Mouse (Mus musculus) lung, adult 2 months (tissue): ENCODE measurements around the gene Rhof. TPM values are rescaled to one million over a fixed set of nuclear protein-coding genes. Genes with fewer than 3 reads are reported as not detected.

Experiments used
- DNase-seq: peaks from one replicate; pipeline ENCODE4 v3.0.0; 2022
- H3K4me1 ChIP-seq: fragments of 200-500 bp; 2 replicates; pipeline ENCODE4 v1.6.1; 2011; ENCODE audit warnings: low read length; ENCODE audit not compliant: control insufficient read depth, insufficient read depth
- H3K4me3 ChIP-seq: fragments of 200-500 bp; replicated peaks from 2 replicates; pipeline ENCODE3; 2011; ENCODE audit warnings: low read depth, mild to moderate bottlenecking, control low read depth, low read length; ENCODE audit errors: extremely low read depth
- CTCF ChIP-seq: fragments of 200-500 bp; IDR thresholded peaks from 2 replicates; pipeline ENCODE4 v1.5.1; 2011; ENCODE audit warnings: mild to moderate bottlenecking, low read length, control low read depth; ENCODE audit not compliant: insufficient read depth
- POLR2A ChIP-seq: fragments of 200-500 bp; IDR thresholded peaks from 2 replicates; pipeline ENCODE4 v1.6.1; 2011; ENCODE audit warnings: low read depth, mild to moderate bottlenecking, control low read depth, low read length, borderline replicate concordance; ENCODE audit errors: extremely low read depth
- WGBS: fragments of 180-500 bp; shearing (Covaris S2); methylation state at CpG from one replicate; pipeline ENCODE4 v1.1.7; 2018; 5-methylcytosine and 5-hydroxymethylcytosine counted together
- polyA plus RNA-seq: library from polyadenylated mRNA; depleted of rRNA; stranded (reverse); fragments of >200 nt; gene quantifications from 2 replicates; pipeline ENCODE4 v1.2.3, GENCODE M21; 2012

Rhof gene
- polyA plus RNA-seq, 1 experiment, result 10.8 TPM

DNA sequence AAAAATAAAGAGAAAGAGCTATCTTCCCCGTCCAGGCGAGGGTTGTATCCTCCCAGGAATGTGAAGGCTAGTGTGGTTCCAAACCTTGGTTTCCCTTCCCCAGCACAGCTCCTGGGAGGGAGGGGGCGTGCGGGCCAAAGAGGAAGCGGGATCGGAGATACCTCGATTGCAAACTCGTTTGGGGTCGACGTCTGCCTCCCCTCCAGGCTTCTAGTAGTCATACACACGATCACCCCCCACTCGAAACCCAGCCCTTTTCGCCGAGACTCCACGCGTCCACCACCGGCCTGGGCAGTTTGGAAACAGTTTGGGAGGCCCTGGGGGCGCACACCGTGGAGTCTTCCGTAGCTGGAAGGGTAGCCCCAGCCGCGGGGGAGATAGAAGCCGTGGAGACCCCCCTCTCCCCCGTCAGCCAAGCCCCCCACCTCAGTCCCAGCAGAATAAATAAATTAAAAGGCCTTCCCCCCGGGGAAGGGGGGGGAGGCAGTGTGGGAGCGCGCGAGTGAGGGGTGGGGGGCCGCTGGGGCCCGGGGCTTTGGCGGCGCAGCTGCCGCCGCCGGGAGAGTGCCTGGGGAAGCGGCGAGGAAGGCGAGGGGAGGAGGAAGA, 9.2 kb upstream of the Rhof start:
- H3K4me3 ChIP-seq, result peak overlapping the region; percentile 66
- TF ChIP-seq POLR2A (peak; percentile 11; the same call in 1 of the 2 replicates), CTCF (no peak)
- under 1% methylated on average over 37 of the region's 38 CpGs for WGBS
- DNase-seq, result peak; percentile 78
- peaks cover 12% of the 10 kb centered on the region for H3K4me1 ChIP-seq

DNA sequence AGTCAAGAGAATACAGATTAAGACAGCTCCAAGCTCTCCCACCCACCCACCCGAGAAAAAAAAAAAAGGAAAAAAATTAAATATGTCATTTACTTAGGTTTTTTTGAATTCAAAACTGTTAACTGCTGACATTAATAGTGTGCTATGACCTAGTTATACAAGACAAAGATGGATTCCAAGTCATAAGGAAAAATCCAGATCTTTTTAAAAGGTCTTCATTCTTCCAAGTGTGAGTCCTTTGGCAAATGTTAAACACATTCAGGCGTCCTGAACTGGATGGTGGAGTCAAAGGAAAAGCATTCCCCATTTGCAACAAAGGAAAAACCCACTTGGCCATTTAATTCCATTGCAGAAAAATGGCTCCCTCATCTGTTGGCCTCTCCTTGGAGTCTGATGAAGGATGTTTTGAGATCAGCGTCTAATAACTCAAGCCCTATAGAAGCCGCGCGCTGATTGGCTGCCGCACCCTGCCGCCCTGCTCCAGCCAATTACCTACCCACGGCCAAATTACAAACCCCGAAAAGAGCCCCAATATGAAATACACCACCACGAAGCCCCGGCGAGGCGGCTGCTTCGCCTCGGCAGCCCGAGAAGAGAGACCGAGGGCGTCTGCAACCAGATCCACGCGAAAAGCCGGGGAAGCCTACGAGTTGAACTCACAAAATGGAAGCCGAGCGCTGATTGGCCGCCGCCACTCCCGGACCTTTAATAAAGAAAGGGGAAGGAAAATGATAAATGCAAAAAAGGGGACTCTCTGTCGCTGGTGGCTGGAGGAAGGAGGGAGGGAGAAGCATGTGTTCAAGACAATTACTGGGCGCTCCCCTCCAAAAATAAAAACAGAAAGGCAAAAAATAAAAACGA, 8.4 kb upstream of the Rhof start:
- Histone ChIP-seq H3K4me1 (peaks cover 15% of the 10 kb centered on the region), H3K4me3 (peak overlapping the region; percentile 71)
- peak; percentile 94 for DNase-seq
- under 1% methylated on average over 31 of the region's 31 CpGs for WGBS
- TF ChIP-seq POLR2A (peak; percentile 52), CTCF (no peak)

DNA sequence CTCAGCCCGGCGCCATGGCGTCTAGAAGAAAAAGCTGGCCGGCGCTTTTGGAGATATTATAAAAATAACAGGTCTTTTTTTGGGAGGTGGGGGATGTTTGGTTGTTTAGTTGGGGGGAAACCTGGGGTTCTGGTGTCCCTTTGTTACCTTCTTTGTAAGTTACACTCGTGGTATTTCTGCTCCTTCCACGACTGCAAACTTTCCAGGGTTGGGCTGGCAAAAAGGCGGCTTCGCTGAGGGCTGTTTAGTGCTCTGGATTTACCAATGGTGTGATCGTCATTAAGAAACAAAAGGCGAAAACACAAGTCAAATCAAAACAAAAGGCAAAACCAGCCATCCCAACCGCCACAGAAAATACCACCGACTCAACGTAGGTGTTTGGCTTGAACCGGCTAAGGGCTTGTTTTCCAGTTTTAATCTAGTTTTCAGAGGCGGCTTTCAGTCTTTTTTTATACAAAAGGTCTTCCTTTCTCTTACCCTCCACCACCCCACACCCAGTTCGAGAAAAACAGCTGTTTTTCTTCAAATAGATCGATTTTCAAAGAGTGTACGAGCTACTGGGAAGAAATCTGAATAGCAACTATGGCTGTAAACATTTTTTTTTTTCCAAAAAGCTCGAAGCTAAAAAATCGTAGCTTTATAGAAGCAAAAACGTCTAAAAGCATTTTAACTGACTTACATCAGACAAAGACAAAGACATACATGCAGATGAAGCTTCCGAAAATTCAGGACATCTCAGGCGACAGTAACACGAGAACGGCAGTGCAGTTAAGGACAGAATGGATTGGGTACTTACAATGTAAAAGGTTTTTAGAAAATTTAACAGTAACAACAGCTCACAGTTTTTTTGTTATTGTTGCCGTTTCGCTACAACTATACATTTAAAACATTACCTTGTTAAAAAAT, 7.5 kb upstream of the Rhof start:
- WGBS, result 2% methylated on average over 28 of the region's 28 CpGs
- TF ChIP-seq CTCF (no peak), POLR2A (no peak)
- Histone ChIP-seq H3K4me3 (peak overlapping the region; percentile 69), H3K4me1 (peaks cover 18% of the 10 kb centered on the region)
- DNase-seq, result peak; percentile 60

DNA sequence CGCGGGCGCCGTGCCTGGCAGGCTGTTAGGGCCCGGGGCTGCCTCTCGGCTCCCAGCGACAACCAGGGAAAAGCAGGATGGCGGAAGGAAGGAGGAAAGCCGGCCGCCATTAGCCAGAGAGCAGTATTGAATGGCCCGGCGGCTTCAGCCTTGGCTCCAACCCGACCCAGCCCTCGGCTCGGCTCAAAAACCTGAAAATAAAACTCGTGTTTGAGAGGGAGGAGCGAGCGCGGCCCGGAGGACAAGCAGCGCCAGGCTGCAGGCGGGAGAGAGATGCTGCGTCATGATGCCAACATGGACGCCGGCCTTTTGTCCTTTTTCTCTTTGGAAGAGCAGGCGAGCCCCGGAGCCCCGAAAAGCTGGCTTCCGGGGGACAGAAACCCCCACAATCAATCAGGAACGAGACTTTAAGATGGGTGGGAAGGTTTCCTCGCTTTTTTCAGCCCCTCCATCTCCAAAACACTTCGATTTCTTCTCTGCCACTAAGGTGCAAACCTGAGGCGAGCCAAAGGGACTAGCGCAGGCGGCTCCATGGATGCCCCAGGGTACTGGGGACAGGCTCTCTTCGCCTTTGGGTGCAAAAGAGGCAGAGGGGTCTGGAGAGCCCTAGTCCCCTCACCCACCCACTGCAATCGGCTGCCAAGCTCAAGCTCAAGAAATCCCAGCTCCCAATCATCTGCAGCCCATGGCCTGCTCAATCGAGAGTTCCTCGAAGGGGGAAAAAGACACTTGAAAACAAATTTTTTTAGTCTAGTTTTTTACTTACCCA, 6.6 kb upstream of the Rhof start:
- Histone ChIP-seq H3K4me3 (peak overlapping the region; percentile 69), H3K4me1 (peaks cover 17% of the 10 kb centered on the region)
- peak; percentile 80; the same call in 1 of the 2 replicates for TF ChIP-seq POLR2A
- no peak for TF ChIP-seq CTCF
- peak; percentile 85 for DNase-seq
- under 1% methylated on average over 39 of the region's 39 CpGs for WGBS

DNA sequence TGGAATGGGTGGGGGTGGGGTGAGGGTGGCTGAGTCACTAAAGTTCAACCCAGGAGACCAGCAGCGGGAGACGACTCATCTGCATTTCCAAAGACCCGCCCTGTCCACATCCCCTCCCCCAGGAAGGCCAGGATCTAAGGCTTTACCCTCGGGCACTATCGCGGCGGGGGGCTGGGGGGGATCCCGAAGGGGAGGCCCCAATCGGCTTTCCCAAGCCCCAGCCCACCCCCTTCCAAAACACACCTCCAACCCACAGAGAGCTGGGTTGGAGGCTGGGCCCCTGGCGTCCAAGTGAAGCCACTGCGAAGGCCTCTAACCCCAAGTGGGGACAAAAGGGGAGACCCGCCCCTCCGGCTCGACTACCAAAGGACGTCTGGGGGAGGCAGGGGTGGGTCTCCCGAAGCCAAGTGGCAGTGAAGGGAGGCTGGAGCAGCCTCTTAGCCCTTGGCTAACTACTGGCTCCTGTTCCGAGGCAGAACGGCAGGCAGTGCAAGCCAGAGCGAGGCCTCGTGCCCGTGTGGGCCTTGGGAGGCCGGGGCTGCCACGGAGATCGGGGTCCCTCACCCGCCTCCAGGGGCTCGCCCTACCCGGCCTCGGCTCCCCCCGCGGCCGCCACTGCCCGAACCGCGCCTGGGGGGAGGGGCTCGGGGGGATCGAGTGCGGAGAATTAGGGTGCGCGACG, 5.9 kb upstream of the Rhof start:
- WGBS, result 1% methylated on average over 40 of the region's 40 CpGs

GRCm38 (mm10) chr5:123137910-123138229, 5.4 kb upstream of the Rhof start:
- Histone ChIP-seq H3K4me3 (peak overlapping the region; percentile 35), H3K4me1 (peaks cover 18% of the 10 kb centered on the region)
- TF ChIP-seq POLR2A (no peak; the same call in 1 of the 2 replicates), CTCF (no peak)
- DNase-seq, result no peak
- 3% methylated on average over 6 of the region's 6 CpGs for WGBS

More for the DNA sequence above, 5.9 kb upstream of the Rhof start:
- DNase-seq, result peak; percentile 78
- peaks cover 14% of the 10 kb centered on the region for H3K4me1 ChIP-seq
- TF ChIP-seq CTCF (no peak), POLR2A (peak; percentile 90; the same call in 1 of the 2 replicates)
- H3K4me3 ChIP-seq, result peak overlapping the region; percentile 69

DNA sequence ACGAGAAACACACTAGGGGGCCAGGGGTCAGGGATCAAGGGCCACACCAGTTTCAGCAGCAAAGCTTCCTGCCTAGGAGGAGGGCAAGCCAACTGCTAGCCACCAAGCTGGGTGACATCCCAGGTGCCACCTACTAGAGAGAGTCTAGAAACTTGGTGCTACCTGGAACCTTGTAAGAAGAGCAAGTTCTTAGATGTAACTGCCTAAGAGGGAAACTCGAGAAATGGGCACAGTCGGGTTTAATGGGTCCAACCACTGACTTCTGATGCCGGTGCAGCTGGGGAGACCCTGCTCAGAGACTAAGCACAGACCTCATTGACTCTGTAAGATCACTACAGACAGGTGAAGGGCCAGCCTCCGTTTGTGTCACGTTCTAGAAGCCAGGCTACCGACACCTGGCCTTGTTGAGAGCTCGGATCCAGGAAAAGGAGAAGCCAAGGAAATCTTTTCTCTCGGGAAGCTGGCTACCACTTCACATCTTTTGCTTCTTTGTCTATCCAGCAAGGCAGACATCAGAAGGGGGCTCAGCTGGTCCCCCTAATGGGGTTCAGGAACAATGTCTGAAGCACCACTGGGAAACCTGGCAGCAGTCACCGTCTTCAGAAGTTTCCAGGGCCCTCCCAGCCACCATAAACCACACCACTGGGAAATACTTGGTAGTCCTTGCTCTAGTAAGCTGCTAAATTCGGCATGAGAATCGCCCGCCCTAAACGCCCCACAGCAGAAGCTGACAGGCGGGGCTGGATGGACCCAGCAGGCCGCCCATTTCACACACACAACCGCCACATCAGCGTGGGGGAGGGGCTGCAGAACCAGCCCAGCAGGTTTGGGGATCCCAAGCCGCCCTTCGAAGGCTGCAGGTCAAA, 4.8 kb upstream of the Rhof start:
- no peak for TF ChIP-seq CTCF
- TF ChIP-seq POLR2A, result peak; percentile 44; the same call in 1 of the 2 replicates
- WGBS, result 2% methylated on average over 20 of the region's 20 CpGs
- peak; percentile 88 for DNase-seq

More for the DNA sequence above, 4.8 kb upstream of the Rhof start:
- peak overlapping the region; percentile 46 for H3K4me3 ChIP-seq
- H3K4me1 ChIP-seq, result peaks cover 21% of the 10 kb centered on the region
